Mouse (Mus musculus): ENCODE results near the gene Meox1. TPM values are rescaled to one million over a fixed set of nuclear protein-coding genes. Genes with fewer than 3 reads are reported as not detected.

Meox1 gene
- polyA plus RNA-seq, 1 experiment from 2014 or later = 0.97 TPM

DNA sequence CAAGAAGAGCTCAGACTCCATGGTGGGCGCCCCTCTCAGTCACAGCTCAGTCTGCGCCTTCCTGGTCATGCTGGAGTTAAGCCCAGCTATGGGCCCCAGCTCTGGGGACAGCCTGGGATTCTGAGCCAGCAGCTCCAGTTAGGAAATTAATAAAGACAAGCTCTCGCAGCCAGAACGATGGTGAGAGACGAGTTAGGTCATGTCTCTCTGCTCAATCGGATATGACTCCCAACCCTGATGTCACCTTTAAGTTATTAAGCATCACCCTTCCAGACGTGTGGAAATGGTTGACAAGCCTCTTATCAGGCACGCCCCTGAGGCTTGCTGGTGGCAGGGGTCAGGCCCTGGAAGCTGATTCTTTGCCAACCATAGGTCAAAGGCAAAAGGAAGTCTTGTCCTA lies 20.3 kb downstream of the Meox1 start:
- H3K4me1 ChIP-seq = peaks cover 42% of the 10 kb centered on the region

DNA sequence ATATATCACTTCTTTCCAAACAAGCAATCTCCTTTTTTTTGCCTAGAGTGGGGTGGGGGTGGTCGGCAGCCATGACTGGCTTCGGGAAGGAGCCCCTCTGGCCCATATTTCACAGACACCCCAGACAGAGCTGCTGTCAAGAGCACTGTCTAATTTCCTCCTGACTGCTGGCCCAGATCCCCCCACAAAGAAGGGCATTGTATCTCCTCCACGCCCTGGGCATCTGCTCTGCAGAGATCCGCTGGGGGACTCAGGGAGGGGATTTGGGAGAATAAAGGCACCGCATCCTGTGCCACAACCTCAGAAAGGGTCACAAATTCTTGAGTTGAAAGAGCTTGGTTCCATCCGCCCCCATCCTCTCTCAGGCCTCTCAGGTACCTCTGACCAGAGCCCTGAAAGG lies 22.7 kb downstream of the Meox1 start:
- Histone ChIP-seq H3K36me3 (replicated peaks) (no peaks in the 10 kb centered on the region), H3K27me3 (ENCODE audit: poor library complexity, severe bottlenecking) (no peaks in the 10 kb centered on the region), H3K4me3 (no peak overlapping the region), H3K9me3 (no peaks in the 10 kb centered on the region), H3K4me1 (peaks cover 46% of the 10 kb centered on the region), H3K27ac (0 out of 2 replicates have a peak overlapping the region, but pooled peaks have one; percentile 2)
- WGBS = 57% methylated on average over 6 of the region's 6 CpGs
- no peak for DNase-seq (ENCODE audit: extremely low spot score, low spot score)

More for the DNA sequence above, 20.3 kb downstream of the Meox1 start:
- Histone ChIP-seq H3K4me3 (no peak overlapping the region), H3K9me3 (no peaks in the 10 kb centered on the region), H3K27ac (no peak overlapping the region), H3K36me3 (replicated peaks) (no peaks in the 10 kb centered on the region), H3K27me3 (ENCODE audit: poor library complexity, severe bottlenecking) (peaks cover 10% of the 10 kb centered on the region)
- WGBS = 74% methylated on average over 8 of the region's 8 CpGs
- no peak for DNase-seq (ENCODE audit: extremely low spot score, low spot score)

DNA sequence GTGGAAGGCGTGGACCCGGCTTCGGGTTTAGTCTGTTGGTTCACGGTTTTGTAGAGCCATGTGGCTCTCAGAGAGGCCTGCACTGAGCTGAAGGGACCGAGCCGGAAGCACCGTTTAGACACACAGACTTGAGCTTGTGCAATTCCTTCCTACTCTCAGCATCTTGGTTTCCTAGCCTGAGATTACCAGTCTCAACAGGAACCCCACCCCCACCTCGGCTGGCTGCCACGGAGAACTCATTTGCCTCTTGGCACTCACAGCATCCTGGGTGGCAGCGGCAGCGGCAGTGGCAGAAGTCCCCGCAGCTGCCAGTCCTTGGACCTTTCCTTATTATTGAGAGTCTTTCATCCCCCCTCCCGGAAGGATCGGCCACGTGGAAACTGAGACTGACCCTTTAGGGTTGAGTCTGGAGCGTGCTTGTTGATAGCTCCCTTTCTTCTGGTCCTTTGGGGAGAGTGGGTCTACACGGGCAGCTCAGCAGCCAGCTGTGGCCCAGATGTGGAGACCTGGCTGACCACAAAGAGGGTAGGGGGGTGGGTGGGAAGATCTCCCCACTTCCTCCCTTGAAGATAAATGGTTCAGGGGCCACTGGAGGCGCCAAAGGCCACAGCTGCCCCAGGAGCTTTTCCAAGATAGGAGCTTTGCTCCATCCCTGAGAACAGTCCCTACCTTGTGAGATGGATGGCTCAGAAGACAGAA lies 24.0 kb downstream of the Meox1 start:
- H3K27me3 ChIP-seq (ENCODE audit: poor library complexity, severe bottlenecking) = no peaks in the 10 kb centered on the region
- DNase-seq (ENCODE audit: extremely low spot score, low spot score) = no peak
- no peaks in the 10 kb centered on the region for H3K36me3 ChIP-seq (replicated peaks)
- no peaks in the 10 kb centered on the region for H3K9me3 ChIP-seq
- WGBS = 75% methylated on average over 18 of the region's 18 CpGs
- H3K4me3 ChIP-seq = no peak overlapping the region
- H3K27ac ChIP-seq = no peak overlapping the region
- peaks cover 38% of the 10 kb centered on the region for H3K4me1 ChIP-seq

DNA sequence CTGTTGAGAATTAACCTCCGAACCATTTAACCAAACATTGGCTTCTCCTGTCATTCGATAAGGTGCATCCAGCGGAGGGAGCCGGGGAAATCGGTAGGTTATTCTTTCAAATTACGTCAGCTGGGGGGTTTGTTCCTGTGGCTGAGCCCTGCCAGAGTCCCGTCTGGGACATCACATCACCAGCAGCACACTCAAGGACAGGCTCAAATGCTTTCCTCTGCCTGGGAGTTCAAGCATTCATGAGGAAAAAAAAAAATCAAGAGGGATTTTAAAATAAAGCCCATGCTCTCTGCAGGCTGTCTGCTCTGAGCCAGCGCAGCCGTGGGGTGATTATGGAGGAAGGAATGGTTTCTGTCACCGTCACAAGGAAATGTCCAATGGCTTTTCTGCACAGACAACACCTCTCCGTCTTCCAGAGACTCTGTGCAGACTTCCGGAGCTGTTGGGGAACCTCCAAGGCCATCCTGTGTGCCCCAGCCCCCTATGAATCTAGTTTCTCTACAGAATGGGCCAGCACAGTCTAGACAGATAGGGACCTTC lies 26.6 kb downstream of the Meox1 start:
- peaks cover 30% of the 10 kb centered on the region for H3K4me1 ChIP-seq
- no peak overlapping the region for H3K4me3 ChIP-seq
- DNase-seq (ENCODE audit: extremely low spot score, low spot score) = no peak
- 77% methylated on average over 12 of the region's 12 CpGs for WGBS
- H3K36me3 ChIP-seq (replicated peaks) = no peaks in the 10 kb centered on the region
- no peaks in the 10 kb centered on the region for H3K27me3 ChIP-seq (ENCODE audit: poor library complexity, severe bottlenecking)
- H3K27ac ChIP-seq = peak overlapping the region; percentile 37
- no peaks in the 10 kb centered on the region for H3K9me3 ChIP-seq

DNA sequence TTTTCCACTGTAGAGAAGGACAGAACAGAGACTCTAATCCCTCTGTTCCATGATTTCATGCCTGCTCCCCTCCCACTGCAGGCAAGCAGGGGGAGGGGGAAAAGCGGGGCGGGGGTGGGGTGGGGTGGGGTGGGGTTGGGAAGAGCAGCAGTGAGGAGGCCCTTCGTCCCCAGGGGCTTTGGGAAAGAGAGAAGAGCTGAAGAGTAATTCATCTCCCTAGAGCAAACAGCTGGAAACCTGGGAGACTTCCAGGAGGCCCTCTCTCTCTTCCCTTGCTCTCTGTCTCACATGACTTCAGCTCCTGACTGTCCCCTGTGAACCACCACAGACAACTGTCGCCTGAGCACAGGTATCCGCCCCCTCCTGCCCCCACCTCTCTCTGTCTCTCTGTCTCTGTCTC lies 35.4 kb downstream of the Meox1 start:
- no peaks in the 10 kb centered on the region for H3K9me3 ChIP-seq

DNA sequence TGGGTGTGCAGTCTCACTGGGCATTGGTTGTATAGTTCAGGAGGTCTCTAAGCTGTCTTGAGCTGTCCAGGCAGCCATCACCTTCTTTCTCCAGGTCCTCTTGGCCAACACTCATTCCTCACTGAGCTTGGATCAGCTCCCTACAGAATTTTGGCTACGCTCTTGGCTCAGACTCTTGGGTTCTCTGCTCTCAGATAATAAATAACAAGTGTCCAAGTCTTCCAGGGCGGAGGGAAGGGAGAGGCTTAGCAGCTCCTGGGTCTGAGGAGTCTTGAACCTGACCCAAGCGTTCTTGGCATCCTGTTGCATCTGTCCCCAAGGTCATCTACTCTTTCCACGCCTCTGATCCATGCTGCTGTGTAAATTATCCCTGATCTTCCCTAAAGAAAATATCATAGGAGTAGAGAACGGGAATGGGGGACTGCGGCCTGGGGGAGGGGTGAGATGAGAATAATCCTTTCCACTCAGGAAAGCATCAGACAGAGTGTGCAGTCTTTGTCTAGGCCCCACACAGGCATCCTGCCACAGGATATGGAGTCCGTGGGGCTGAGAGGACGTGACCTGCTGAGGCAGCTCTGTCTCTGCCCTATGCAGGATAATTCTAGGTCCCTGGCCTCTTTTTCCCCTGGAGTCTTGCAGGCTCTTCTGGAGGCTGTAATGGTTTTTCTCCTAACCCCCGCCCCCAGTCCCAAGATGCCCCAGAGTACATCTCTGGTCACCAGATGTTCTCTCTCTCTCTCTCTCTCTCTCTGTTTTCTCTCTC lies 38.0 kb downstream of the Meox1 start:
- Histone ChIP-seq H3K4me3 (no peak overlapping the region), H3K9me3 (no peaks in the 10 kb centered on the region), H3K4me1 (peaks cover 14% of the 10 kb centered on the region), H3K27me3 (ENCODE audit: poor library complexity, severe bottlenecking) (no peaks in the 10 kb centered on the region), H3K27ac (no peak overlapping the region), H3K36me3 (replicated peaks) (no peaks in the 10 kb centered on the region)
- 88% methylated on average over 9 of the region's 9 CpGs for WGBS
- no peak for DNase-seq (ENCODE audit: extremely low spot score, low spot score)

More for the DNA sequence above, 35.4 kb downstream of the Meox1 start:
- Histone ChIP-seq H3K27ac (no peak overlapping the region; the same call in 1 of the 2 replicates), H3K27me3 (ENCODE audit: poor library complexity, severe bottlenecking) (no peaks in the 10 kb centered on the region), H3K36me3 (replicated peaks) (no peaks in the 10 kb centered on the region), H3K4me3 (no peak overlapping the region), H3K4me1 (peaks cover 9% of the 10 kb centered on the region)
- DNase-seq (ENCODE audit: extremely low spot score, low spot score) = no peak
- WGBS = 27% methylated on average over 5 of the region's 5 CpGs

DNA sequence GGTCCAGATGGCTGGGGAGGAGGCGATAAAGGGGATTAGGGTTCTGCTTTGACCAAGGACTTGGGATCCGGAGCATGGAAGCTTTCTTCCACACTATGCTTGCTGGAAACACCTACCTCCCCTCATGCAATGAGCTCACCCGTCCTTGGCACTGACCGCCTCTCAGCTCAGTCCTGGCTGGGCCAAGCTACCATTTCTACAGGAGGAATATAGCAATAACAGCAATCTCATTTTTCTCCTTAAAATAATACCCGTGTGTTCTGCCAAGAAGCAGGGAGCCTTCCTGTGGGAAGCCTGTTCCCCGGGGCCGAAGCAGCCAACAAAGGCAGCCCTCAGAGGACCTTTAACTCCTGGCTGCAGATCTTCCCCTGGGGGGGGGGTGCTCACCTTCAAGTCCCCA lies 43.1 kb downstream of the Meox1 start:
- no peak overlapping the region for H3K27ac ChIP-seq
- 74% methylated on average over 7 of the region's 7 CpGs for WGBS
- no peak for DNase-seq (ENCODE audit: extremely low spot score, low spot score)
- no peaks in the 10 kb centered on the region for H3K9me3 ChIP-seq
- peaks cover 5% of the 10 kb centered on the region; the same call in 1 of the 2 replicates for H3K4me1 ChIP-seq
- H3K36me3 ChIP-seq (replicated peaks) = no peaks in the 10 kb centered on the region
- H3K27me3 ChIP-seq (ENCODE audit: poor library complexity, severe bottlenecking) = no peaks in the 10 kb centered on the region
- H3K4me3 ChIP-seq = no peak overlapping the region

DNA sequence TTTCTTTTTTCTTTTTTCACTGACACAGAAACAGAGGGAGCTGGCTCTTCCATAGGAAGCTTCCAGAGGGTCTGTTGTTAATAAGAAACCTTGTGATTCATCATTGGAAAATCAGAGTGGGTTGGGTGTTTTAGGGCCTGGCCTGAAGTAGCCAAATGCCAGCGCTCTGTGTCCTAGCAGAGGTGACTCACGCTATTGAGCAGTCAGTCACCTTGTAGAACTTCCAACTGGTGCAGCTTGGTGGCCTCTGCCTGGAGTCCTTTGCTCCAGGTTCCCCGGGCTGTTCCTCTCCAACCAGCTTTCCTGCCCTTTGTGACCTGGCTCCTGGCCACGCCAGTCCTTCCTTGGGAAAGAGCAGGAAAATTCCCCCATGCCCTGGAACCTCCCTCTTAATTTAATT lies 44.9 kb downstream of the Meox1 start:
- no peak overlapping the region for H3K27ac ChIP-seq
- H3K9me3 ChIP-seq = 0 out of 2 replicates have a peak, but pooled peaks cover 2% of the 10 kb centered on the region
- DNase-seq (ENCODE audit: extremely low spot score, low spot score) = no peak
- H3K36me3 ChIP-seq (replicated peaks) = no peaks in the 10 kb centered on the region
- H3K4me1 ChIP-seq = peaks cover 5% of the 10 kb centered on the region; the same call in 1 of the 2 replicates
- 83% methylated on average over 4 of the region's 4 CpGs for WGBS
- H3K4me3 ChIP-seq = no peak overlapping the region
- no peaks in the 10 kb centered on the region for H3K27me3 ChIP-seq (ENCODE audit: poor library complexity, severe bottlenecking)

DNA sequence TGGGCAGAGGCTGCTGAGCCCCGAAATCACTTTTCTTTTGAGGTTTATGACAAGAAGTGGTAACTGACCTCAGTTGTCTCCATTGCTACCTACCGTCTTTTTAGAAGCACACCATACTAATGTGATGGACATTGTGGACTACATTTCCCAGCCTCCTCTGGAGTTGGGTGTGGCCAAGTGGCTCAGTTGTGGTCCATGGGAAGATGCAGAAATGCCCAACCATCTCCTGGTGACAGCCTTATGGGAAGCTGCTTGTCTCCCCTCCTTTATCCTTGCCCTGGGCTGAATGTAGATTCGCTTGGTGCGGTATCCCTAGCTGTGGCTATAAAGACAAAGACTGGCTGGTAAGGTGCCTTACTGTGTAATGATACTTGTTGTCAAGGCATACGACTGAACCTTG lies 46.7 kb downstream of the Meox1 start:
- 89% methylated on average over 5 of the region's 5 CpGs for WGBS
- H3K36me3 ChIP-seq (replicated peaks) = no peaks in the 10 kb centered on the region
- no peaks in the 10 kb centered on the region for H3K27me3 ChIP-seq (ENCODE audit: poor library complexity, severe bottlenecking)
- DNase-seq (ENCODE audit: extremely low spot score, low spot score) = no peak
- H3K4me1 ChIP-seq = peaks cover 5% of the 10 kb centered on the region; the same call in 1 of the 2 replicates
- no peak overlapping the region for H3K27ac ChIP-seq
- H3K9me3 ChIP-seq = 0 out of 2 replicates have a peak, but pooled peaks cover 2% of the 10 kb centered on the region
- H3K4me3 ChIP-seq = no peak overlapping the region

DNA sequence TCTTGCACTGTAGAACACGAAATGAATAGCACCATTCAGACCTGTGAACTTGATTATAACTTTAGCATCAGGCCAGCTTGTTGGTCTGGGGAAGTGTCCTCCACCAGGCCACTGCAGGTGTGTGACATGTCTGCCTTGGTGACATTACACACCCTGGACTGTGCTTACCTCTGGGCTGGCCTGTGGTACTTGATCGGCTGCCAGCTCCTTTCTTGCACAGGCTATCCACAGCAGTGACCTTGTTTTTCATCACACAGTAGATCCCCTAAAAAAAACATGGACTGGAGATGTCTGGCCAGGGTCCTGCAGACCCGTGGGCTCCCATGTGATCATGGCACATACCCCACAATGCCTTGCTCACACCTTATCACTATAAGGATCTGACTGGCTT lies 51.4 kb downstream of the Meox1 start:
- Histone ChIP-seq H3K9me3 (peaks cover 7% of the 10 kb centered on the region; the same call in 1 of the 2 replicates), H3K4me3 (no peak overlapping the region), H3K36me3 (replicated peaks) (no peaks in the 10 kb centered on the region), H3K27me3 (ENCODE audit: poor library complexity, severe bottlenecking) (no peaks in the 10 kb centered on the region), H3K4me1 (no peaks in the 10 kb centered on the region), H3K27ac (no peak overlapping the region)
- WGBS = 75% methylated on average over 3 of the region's 3 CpGs
- DNase-seq (ENCODE audit: extremely low spot score, low spot score) = no peak

DNA sequence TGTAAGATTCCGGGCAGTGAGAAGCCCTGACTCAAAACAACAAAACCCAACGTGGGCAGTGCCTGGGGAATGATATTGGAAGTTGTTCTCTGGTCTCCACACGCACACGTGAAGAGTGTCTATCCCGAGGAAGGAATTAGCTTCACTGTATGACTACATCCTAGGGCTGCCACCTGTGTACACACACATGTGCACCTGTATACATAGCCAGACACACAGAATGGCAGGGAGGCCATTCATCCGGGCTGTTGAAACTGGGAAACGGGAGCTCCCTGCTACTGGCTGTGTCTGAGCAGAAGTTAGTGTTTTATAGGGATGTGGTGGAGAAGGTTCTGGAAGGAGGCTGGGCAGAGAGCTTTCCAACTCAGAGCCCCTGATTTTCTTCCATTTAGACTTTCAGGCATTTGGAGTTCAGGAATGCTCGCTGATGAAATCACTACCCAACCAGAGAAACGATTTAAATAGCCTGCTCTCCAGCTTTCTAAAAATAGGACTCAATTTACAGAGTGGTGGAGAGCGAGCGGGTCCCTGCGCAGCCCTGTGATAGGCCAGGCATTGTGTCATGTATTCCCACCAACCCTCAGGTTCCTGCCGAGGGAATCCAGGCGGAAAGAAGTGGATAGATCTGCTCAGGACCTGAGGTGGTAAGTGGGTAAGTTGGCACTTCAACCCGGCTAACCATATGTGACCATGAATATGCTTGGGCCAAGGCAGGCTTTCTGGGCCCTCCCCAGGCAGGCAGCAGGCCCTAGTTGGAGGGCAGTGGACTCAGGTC lies 52.0 kb downstream of the Meox1 start:
- H3K4me3 ChIP-seq = no peak overlapping the region
- DNase-seq (ENCODE audit: extremely low spot score, low spot score) = no peak
- peaks cover 7% of the 10 kb centered on the region; the same call in 1 of the 2 replicates for H3K9me3 ChIP-seq
- H3K27ac ChIP-seq = no peak overlapping the region
- no peaks in the 10 kb centered on the region for H3K4me1 ChIP-seq
- no peaks in the 10 kb centered on the region for H3K27me3 ChIP-seq (ENCODE audit: poor library complexity, severe bottlenecking)
- no peaks in the 10 kb centered on the region for H3K36me3 ChIP-seq (replicated peaks)
- 90% methylated on average over 15 of the region's 15 CpGs for WGBS

DNA sequence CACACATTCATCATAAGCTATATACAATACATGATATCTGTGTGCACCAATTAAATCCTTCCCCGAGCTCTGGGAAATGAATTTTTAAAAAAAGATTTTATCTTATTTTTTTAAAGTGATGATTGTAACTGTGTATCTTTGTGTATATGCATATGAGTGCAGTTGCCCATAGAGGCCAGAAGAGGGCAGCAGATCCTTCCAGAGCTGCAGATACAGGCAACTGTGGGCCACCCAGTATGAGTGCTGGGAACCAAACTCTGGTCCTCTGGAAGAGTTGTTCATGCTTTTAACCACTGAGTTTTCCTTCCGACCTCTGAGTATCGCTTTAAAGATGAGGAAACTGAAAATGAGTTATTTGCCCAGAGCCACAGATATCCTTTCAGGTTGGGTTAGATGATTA lies 53.8 kb downstream of the Meox1 start:
- Histone ChIP-seq H3K9me3 (peaks cover 7% of the 10 kb centered on the region; the same call in 1 of the 2 replicates), H3K36me3 (replicated peaks) (no peaks in the 10 kb centered on the region), H3K4me1 (no peaks in the 10 kb centered on the region), H3K4me3 (no peak overlapping the region), H3K27me3 (ENCODE audit: poor library complexity, severe bottlenecking) (no peaks in the 10 kb centered on the region), H3K27ac (no peak overlapping the region)
- 97% methylated on average over 3 of the region's 3 CpGs for WGBS
- DNase-seq (ENCODE audit: extremely low spot score, low spot score) = no peak

All from forebrain, embryonic 10.5 days (tissue).